In genomic region chr5:105859716-105860460, GRCm38 (mm10) we compare ENCODE assay signal across 9 mouse cellular contexts. TPM values are rescaled to one million over a fixed set of nuclear protein-coding genes. Genes with fewer than 3 reads are reported as not detected.
A peak's percentile ranks its signal among the peaks of the same experiment; 100 is the strongest.
DNase-seq lines count a peak whose midpoint lies in the region; ATAC-seq and TF ChIP-seq lines count a peak whose summit lies in the region.
"Had no signal": no experiment of that assay in that cellular context is flagged by ENCODE, and none has a peak within 500 bp of the region (broad histone marks: within the 10 kb centered on the region; RNA-seq: fewer than 3 reads in every experiment).

No protein-coding gene starts in this region.

- peak; percentile 63; the same call in 1 of the 2 replicates for ATAC-seq in liver, embryonic 11.5 days (replicated peaks; ENCODE audit: low FRiP score)
- no peak; the same call in 1 of the 2 replicates for ATAC-seq in liver, embryonic 15.5 days (ENCODE audit: insufficient read depth)

- no peak for TF ChIP-seq CTCF in embryonic fibroblast, embryonic 13.5 days (IDR thresholded peaks at IDR 0.05; ENCODE audit: borderline replicate concordance, insufficient read depth, low read length)

- peak overlapping the region; percentile 75 for H3K27ac ChIP-seq in liver, embryonic 11.5 days (ENCODE audit: low read depth, low read length)
- H3K27ac ChIP-seq in embryonic fibroblast, embryonic 13.5 days (ENCODE audit: insufficient read depth, low read length) = peak overlapping the region; percentile 75
- 0 out of 2 replicates have a peak overlapping the region, but pooled peaks have one; percentile 19 for H3K27ac ChIP-seq in liver, embryonic 15.5 days (replicated peaks)

- H3K9ac ChIP-seq in liver, embryonic 11.5 days (ENCODE audit: low read depth, low read length) = no peak overlapping the region
- no peak overlapping the region for H3K9ac ChIP-seq in liver, embryonic 15.5 days

- 31% methylated on average over 11 of the region's 11 CpGs for WGBS in liver, embryonic 11.5 days
- 23% methylated on average over 11 of the region's 11 CpGs for WGBS in liver, embryonic 15.5 days (ENCODE audit: insufficient replicate concordance)

- H3K4me1 ChIP-seq in liver, embryonic 11.5 days (replicated peaks; ENCODE audit: control insufficient read depth, insufficient read depth, low read length) = peaks cover 19% of the 10 kb centered on the region
- 0 out of 2 replicates have a peak, but pooled peaks cover 3% of the 10 kb centered on the region for H3K4me1 ChIP-seq in embryonic fibroblast, embryonic 13.5 days (ENCODE audit: control insufficient read depth, insufficient read depth, low read length)
- H3K4me1 ChIP-seq in liver, embryonic 15.5 days (replicated peaks) = peaks cover 15% of the 10 kb centered on the region

- H3K36me3 ChIP-seq in liver, embryonic 11.5 days (ENCODE audit: control insufficient read depth, insufficient read depth, low read length) = no peaks in the 10 kb centered on the region
- no peaks in the 10 kb centered on the region for H3K36me3 ChIP-seq in liver, embryonic 15.5 days (replicated peaks)

- H3K27me3 ChIP-seq in liver, embryonic 11.5 days (replicated peaks; ENCODE audit: control insufficient read depth, insufficient read depth, low read length) = no peaks in the 10 kb centered on the region
- no peaks in the 10 kb centered on the region for H3K27me3 ChIP-seq in liver, embryonic 15.5 days

- DNase-seq in embryo, embryonic 10 days (ENCODE audit: low spot score) = peak; percentile 46
- DNase-seq in embryo, embryonic 11 days = no peak
- peak; percentile 36 for DNase-seq in liver, embryonic 11.5 days (ENCODE audit: low spot score)
- no peak for DNase-seq in liver
- DNase-seq in testis, postnatal 14 days (ENCODE audit: low spot score) = no peak
- no peak for DNase-seq in gastrocnemius, postnatal 36 days
- DNase-seq: cerebellum, postnatal 10 days had no signal

- no peaks in the 10 kb centered on the region for H3K9me3 ChIP-seq in liver, embryonic 11.5 days (ENCODE audit: control insufficient read depth, low read length)
- H3K9me3 ChIP-seq in liver, embryonic 15.5 days (replicated peaks) = no peaks in the 10 kb centered on the region

- no peak for TF ChIP-seq POLR2A in embryonic fibroblast, embryonic 13.5 days (IDR thresholded peaks at IDR 0.05; ENCODE audit: low read depth, low read length)

- intact Hi-C loops in gastrocnemius, postnatal 36 days (cut with DNase I) = no loop called here

- H3K4me3 ChIP-seq in liver, embryonic 11.5 days (ENCODE audit: low read depth, low read length) = no peak overlapping the region
- no peak overlapping the region for H3K4me3 ChIP-seq in embryonic fibroblast, embryonic 13.5 days (ENCODE audit: insufficient read depth, low read length)
- no peak overlapping the region for H3K4me3 ChIP-seq in liver, embryonic 15.5 days (replicated peaks)

- no peak overlapping the region for H3K4me2 ChIP-seq in liver, embryonic 11.5 days
- no peak overlapping the region for H3K4me2 ChIP-seq in liver, embryonic 15.5 days

RNA-seq across cellular contexts. Expression of gene Zfp326, which starts 16.5 kb away (rescaled TPM):
- 14.5 and 18.0 TPM in 2 replicates for polyA plus RNA-seq in liver, embryonic 11.5 days (2014; fragmentation: Nextera tagmentation; extraction: Ambion mirVana)
- 32.6 and 37.7 TPM in 2 replicates for polyA plus RNA-seq in embryonic fibroblast, embryonic 13.5 days (2011; ENCODE audit: insufficient read length, low read depth, missing spikeins)
- 5.5 and 5.6 TPM in 2 replicates for polyA plus RNA-seq in liver, embryonic 15.5 days (2015; fragmentation: Nextera tagmentation; extraction: Ambion mirVana)
- total RNA-seq in gastrocnemius, postnatal 36 days (2021) = 1 to 10 TPM; 6.2 to 9.5 TPM

Comparison
In these comparisons a context has a peak if more than half of its experiments do, and no peak if none do; other contexts are left out.
1. DNase-seq: peak in embryo, embryonic 10 days (single experiment) and liver, embryonic 11.5 days (single experiment); none in embryo, embryonic 11 days (single experiment), liver (single experiment), testis, postnatal 14 days (single experiment) and gastrocnemius, postnatal 36 days (0 of 2).
2. H3K27ac ChIP-seq: peak in every context shown above with its lines; median percentile 75 in liver, embryonic 11.5 days; 75 in embryonic fibroblast, embryonic 13.5 days; 19 in liver, embryonic 15.5 days.